Mouse (Mus musculus): ENCODE results near the gene Ift27.

DNA sequence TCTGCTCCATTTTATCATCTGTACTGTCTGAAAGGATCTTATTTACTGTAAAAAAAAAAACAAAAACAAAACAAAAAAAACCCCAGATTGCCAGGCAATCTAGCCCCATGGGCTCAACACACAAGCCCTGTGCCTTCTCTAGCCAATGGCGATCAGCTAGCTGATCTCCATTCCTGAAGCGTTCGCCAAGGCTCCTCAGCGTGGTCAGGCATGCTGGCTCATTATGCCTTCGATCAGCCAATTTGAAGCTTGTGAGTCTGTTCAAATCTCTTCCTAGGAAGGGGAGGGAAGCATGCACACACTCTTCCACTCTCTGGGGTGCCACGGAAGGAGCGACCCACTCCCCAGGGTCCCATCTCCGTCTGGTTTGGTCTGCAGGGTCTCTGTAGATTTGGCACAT lies 16.6 kb downstream of the Ift27 start:
- TF ChIP-seq POLR2A (IDR thresholded peaks at IDR 0.05; ENCODE audit: extremely low read depth, insufficient read depth, low read length) (no peak), CTCF (IDR thresholded peaks at IDR 0.05; ENCODE audit: extremely low read depth, insufficient read depth, low read length) (no peak)
